Mouse (Mus musculus) gastrocnemius, adult 8-10 months (tissue): Measurements from ENCODE around the gene Drc7. TPM values are rescaled to one million over a fixed set of nuclear protein-coding genes. Genes with fewer than 3 reads are reported as not detected.

ENCODE experiments used
- DNase-seq, 2 experiments: peaks; one replicate each; pipeline ENCODE4 v3.0.0; 2022; ENCODE audit warnings: low spot score in 2 of 2
- total RNA-seq, 4 experiments: library from RNA; stranded (reverse); gene quantifications; 2 replicates each; pipeline ENCODE4 v1.2.4; 2022

Drc7 gene
- total RNA-seq, 4 experiments from 2014 or later: not detected

GRCm38 (mm10) chr8:95058661-95059060, 3.8 kb downstream of the Drc7 start:
- DNase-seq: no peak

GRCm38 (mm10) chr8:95059812-95060533, 5.1 kb downstream of the Drc7 start:
- DNase-seq: no peak

GRCm38 (mm10) chr8:95064531-95064930, 9.6 kb downstream of the Drc7 start:
- no peak for DNase-seq

- DNase-seq: no peak
Observed at GRCm38 (mm10) chr8:95067582-95067981, 12.7 kb downstream of the Drc7 start.

- no peak for DNase-seq
Observed at GRCm38 (mm10) chr8:95075504-95075903, 20.6 kb downstream of the Drc7 start.

- DNase-seq: no peak
Observed at GRCm38 (mm10) chr8:95076151-95076550, 21.2 kb downstream of the Drc7 start.

- DNase-seq: no peak
Observed at GRCm38 (mm10) chr8:95078055-95078454, 23.2 kb downstream of the Drc7 start.

- no peak for DNase-seq
Observed at GRCm38 (mm10) chr8:95079305-95079704, 24.4 kb downstream of the Drc7 start.

GRCm38 (mm10) chr8:95080381-95081341, 25.8 kb downstream of the Drc7 start, which contains the start of gene Katnb1:
Katnb1 (plus strand) TSS chr8:95081186.
- peak; percentile 97 to 98 for DNase-seq

- DNase-seq: no peak
Observed at GRCm38 (mm10) chr8:95081650-95082049, 26.7 kb downstream of the Drc7 start.

- DNase-seq: no peak
Observed at GRCm38 (mm10) chr8:95084261-95084660, 29.4 kb downstream of the Drc7 start.

- no peak for DNase-seq
Observed at GRCm38 (mm10) chr8:95084744-95085431, 30.0 kb downstream of the Drc7 start.

- no peak for DNase-seq
Observed at GRCm38 (mm10) chr8:95085432-95086141, 30.7 kb downstream of the Drc7 start.

GRCm38 (mm10) chr8:95093574-95093973, 38.7 kb downstream of the Drc7 start:
- DNase-seq: no peak

GRCm38 (mm10) chr8:95099009-95099408, 44.1 kb downstream of the Drc7 start:
- DNase-seq: peak; percentile 42 to 57

GRCm38 (mm10) chr8:95101972-95102371, 47.1 kb downstream of the Drc7 start:
- DNase-seq: no peak

- DNase-seq: no peak
Observed at GRCm38 (mm10) chr8:95107306-95107705, 52.4 kb downstream of the Drc7 start.

GRCm38 (mm10) chr8:95112594-95112993, 57.7 kb downstream of the Drc7 start:
- no peak for DNase-seq

GRCm38 (mm10) chr8:95113108-95113507, 58.2 kb downstream of the Drc7 start:
- no peak for DNase-seq

- no peak for DNase-seq
Observed at GRCm38 (mm10) chr8:95113750-95114149, 58.8 kb downstream of the Drc7 start.

- DNase-seq: no peak
Observed at GRCm38 (mm10) chr8:95123455-95123854, 68.6 kb downstream of the Drc7 start.
